Mouse (Mus musculus) neural tube, embryonic 14.5 days (tissue): Measurements from ENCODE around the gene R3hdml. TPM values are rescaled to one million over a fixed set of nuclear protein-coding genes. Genes with fewer than 3 reads are reported as not detected.
A peak's percentile ranks its signal among the peaks of the same experiment; 100 is the strongest.

Experiments used
- ATAC-seq: fragments of 200-750 bp; cut with Nextera tagmentation; 2 replicates; pipeline ENCODE4 v1.8.0; 2017; ENCODE audit warnings: low read depth, mild to moderate bottlenecking, moderate TSS enrichment, moderate library complexity
- H3K27ac ChIP-seq: fragments of 300-500 bp; sonication (generic); 2 replicates; pipeline ENCODE4 v1.5.1; 2014; ENCODE audit warnings: low read depth, mild to moderate bottlenecking, control low read depth, low read length, moderate library complexity, mixed read lengths
- H3K27me3 ChIP-seq: fragments of 300-500 bp; sonication (generic); 2 replicates; pipeline ENCODE4 v1.6.1; 2014; ENCODE audit warnings: low read length; ENCODE audit not compliant: control insufficient read depth, insufficient read depth
- H3K36me3 ChIP-seq: fragments of 300-500 bp; sonication (generic); 2 replicates; pipeline ENCODE4 v1.6.1; 2014; ENCODE audit warnings: low read length, mixed read lengths; ENCODE audit not compliant: control insufficient read depth, insufficient read depth
- H3K4me1 ChIP-seq: fragments of 300-500 bp; sonication (generic); 2 replicates; pipeline ENCODE4 v1.6.1; 2014; ENCODE audit warnings: low read length; ENCODE audit not compliant: control insufficient read depth, insufficient read depth
- H3K4me2 ChIP-seq: fragments of 300-500 bp; sonication (generic); 2 replicates; pipeline ENCODE4 v1.6.1; 2014; ENCODE audit warnings: mild to moderate bottlenecking, low read depth, low read length, control low read depth
- H3K4me3 ChIP-seq: fragments of 300-500 bp; sonication (generic); 2 replicates; pipeline ENCODE4 v1.5.1; 2014; ENCODE audit warnings: low read depth, low read length, control low read depth, mixed read lengths
- H3K9ac ChIP-seq: fragments of 300-500 bp; sonication (generic); replicated peaks from 2 replicates; pipeline ENCODE4 v1.6.1; 2014; ENCODE audit warnings: low read depth, mild to moderate bottlenecking, control low read depth, low read length, mixed read lengths
- H3K9me3 ChIP-seq: fragments of 300-500 bp; sonication (generic); 2 replicates; pipeline ENCODE4 v1.6.1; 2016; ENCODE audit warnings: low read length; ENCODE audit not compliant: control insufficient read depth
- WGBS: fragments of 180-500 bp; shearing (Covaris S2); extraction: QIAGEN DNeasy Blood & Tissue Kit; methylation state at CpG from one replicate; pipeline ENCODE4 v1.1.7; 2014; 5-methylcytosine and 5-hydroxymethylcytosine counted together
- polyA plus RNA-seq: library from polyadenylated mRNA; unstranded; fragments of >200 nt; fragmentation: Nextera tagmentation; extraction: Ambion mirVana; gene quantifications from 2 replicates; pipeline ENCODE4 v1.2.1, GENCODE M21; 2014

The R3hdml gene
- polyA plus RNA-seq, 1 experiment from 2014 or later, result 0.19 TPM

DNA sequence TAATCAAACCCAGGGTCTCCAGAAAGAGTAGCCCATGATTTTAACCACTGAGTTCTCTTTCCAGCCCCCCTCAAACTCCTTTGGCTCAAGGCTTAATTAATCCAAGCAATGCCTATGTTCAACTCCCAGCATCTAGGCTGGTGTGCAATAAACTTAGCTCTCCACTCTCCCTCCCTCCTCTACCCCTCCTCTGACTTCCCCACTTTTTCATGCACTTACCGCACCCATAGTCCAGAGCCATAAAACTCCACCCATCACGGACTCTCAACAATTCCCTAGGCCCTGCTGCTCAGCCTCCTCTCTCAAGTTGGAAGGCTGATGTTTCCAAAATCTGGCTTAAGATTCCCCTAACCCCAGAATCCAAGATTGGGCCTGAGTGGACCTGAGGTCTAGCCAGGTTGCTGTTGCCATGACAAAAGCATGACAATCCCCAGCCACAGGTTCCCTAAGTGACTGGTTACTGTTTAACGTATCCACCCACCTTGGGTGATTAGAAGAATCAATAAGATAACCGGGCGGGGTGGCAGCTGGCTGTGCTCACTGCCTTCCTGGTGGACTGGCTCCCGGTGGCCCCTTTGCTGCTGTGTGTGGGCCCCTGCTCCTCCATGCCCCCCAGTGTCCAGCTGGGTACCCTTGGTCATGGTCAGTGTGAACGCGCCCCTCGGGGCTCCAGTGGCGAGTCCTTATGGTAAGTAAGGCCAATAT lies 14.3 kb downstream of the R3hdml start, which contains the start of gene Hnf4a:
Gene Hnf4a, plus strand, starts transcription at position 509 of the 705 bp plus-strand sequence.
- Histone ChIP-seq H3K36me3 (no peaks in the 10 kb centered on the region), H3K4me2 (no peak within 1 kb of the TSS), H3K9me3 (no peaks in the 10 kb centered on the region), H3K4me3 (no peak within 1 kb of the TSS), H3K27me3 (no peaks in the 10 kb centered on the region), H3K4me1 (no peaks in the 10 kb centered on the region), H3K9ac (no peak within 1 kb of the TSS), H3K27ac (no peak within 1 kb of the TSS)
- 75% methylated on average over 10 of the region's 10 CpGs for WGBS
- no peak for ATAC-seq

DNA sequence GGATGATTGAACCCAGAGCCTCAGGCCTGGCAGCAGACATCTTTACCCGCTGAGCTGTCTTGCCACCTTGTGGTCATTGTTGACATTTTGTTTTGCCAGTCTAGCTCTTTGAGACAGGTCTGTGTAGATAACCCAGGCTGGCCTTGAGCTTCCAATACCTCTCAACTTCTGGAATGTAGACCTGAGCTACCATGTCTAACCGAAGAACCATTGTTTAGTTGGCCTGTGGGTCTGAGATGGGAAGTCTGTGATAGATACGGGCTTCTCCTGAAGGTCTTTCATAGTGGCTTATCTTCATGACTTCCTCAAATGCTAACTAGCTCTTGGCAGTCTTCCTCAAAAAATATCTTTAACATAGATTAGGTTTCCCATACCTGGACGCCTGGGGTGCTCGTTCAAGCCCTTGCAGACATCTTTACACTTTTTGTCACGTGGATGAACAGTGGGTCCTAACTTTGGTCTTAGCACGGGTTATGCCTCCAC lies 33.7 kb downstream of the R3hdml start:
- no peak overlapping the region for H3K9ac ChIP-seq
- WGBS, result 89% methylated on average over 7 of the region's 7 CpGs
- no peaks in the 10 kb centered on the region for H3K4me1 ChIP-seq
- no peak for ATAC-seq
- H3K4me3 ChIP-seq, result no peak overlapping the region
- H3K4me2 ChIP-seq, result no peak overlapping the region
- H3K27me3 ChIP-seq, result no peaks in the 10 kb centered on the region
- H3K27ac ChIP-seq, result no peak overlapping the region
- no peaks in the 10 kb centered on the region for H3K9me3 ChIP-seq
- no peaks in the 10 kb centered on the region for H3K36me3 ChIP-seq

GRCm38 (mm10) chr2:163527497-163527896 lies 35.4 kb downstream of the R3hdml start:
- H3K4me2 ChIP-seq, result no peak overlapping the region
- no peaks in the 10 kb centered on the region for H3K36me3 ChIP-seq
- H3K27ac ChIP-seq, result no peak overlapping the region
- H3K9me3 ChIP-seq, result no peaks in the 10 kb centered on the region
- H3K4me1 ChIP-seq, result no peaks in the 10 kb centered on the region
- H3K4me3 ChIP-seq, result no peak overlapping the region
- 88% methylated on average over 2 of the region's 2 CpGs for WGBS
- no peaks in the 10 kb centered on the region for H3K27me3 ChIP-seq
- no peak for ATAC-seq
- H3K9ac ChIP-seq, result no peak overlapping the region

DNA sequence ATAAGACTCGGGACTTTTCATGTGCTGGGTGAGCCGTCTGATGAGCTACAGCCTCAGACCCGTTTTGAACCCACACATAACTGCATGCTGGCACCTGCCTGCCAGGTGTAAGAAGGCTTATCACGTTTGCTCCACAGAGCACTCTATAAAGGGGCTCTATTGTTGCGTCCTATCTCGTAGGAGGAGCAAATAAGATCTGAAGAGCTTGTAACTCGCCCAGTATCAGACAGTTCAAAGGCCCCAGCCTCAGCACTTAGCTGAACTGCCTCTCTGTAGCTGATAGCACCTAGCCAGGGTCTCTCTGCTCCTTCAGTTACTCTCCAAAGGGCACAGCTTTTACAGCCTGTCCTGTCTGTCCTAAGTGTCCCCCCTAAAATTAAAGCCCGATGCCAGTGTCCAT lies 38.3 kb downstream of the R3hdml start:
- no peaks in the 10 kb centered on the region for H3K4me1 ChIP-seq
- H3K27me3 ChIP-seq, result no peaks in the 10 kb centered on the region
- no peak for ATAC-seq
- WGBS, result 54% methylated on average over 8 of the region's 8 CpGs
- no peaks in the 10 kb centered on the region for H3K9me3 ChIP-seq
- H3K9ac ChIP-seq, result no peak overlapping the region
- H3K36me3 ChIP-seq, result no peaks in the 10 kb centered on the region
- no peak overlapping the region for H3K4me3 ChIP-seq
- H3K27ac ChIP-seq, result no peak overlapping the region
- no peak overlapping the region for H3K4me2 ChIP-seq

DNA sequence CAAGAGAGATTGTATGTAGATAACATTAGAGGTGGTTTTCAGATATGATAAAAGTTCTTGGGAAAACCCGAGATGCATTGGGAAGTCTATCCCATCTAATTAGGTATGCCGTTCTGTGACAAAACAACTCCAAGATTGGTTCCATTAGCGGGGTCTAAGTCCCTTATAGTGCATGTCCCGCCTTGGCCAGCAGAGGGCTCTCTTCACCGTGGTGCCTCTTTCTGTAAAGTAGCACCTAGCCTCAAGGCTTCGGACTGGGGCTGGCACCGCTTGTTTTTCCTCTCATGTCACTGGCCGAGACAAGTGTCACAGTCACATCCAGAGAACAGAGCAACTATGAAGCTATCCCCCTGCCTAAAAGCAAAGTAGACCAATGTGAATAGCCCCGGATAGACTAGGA lies 39.8 kb downstream of the R3hdml start:
- Histone ChIP-seq H3K4me1 (no peaks in the 10 kb centered on the region), H3K4me3 (no peak overlapping the region), H3K9me3 (no peaks in the 10 kb centered on the region), H3K27ac (no peak overlapping the region), H3K27me3 (no peaks in the 10 kb centered on the region), H3K36me3 (no peaks in the 10 kb centered on the region), H3K9ac (no peak overlapping the region), H3K4me2 (no peak overlapping the region)
- no peak for ATAC-seq
- 12% methylated on average over 9 of the region's 9 CpGs for WGBS

DNA sequence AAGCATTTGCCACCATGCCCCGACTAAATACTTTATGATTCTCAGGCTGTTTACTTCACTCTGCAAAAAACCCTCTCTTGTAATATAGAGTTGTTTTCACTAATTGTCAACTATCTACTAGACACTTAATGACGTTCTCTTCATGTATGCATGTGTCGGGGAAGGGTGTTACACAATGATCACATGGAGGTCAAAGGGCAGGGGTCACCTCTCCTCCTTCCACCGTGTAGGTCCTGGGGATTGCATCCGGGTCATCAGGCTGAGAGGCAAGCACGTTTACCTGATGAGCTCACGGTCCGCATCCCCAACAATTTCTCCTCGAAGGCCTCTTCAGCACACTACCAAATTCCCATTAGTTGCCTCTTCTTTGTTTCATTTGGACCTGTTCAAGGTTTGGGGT lies 41.1 kb downstream of the R3hdml start:
- Histone ChIP-seq H3K4me1 (no peaks in the 10 kb centered on the region), H3K9ac (no peak overlapping the region), H3K36me3 (no peaks in the 10 kb centered on the region), H3K4me2 (no peak overlapping the region), H3K27me3 (no peaks in the 10 kb centered on the region), H3K4me3 (no peak overlapping the region), H3K27ac (no peak overlapping the region), H3K9me3 (no peaks in the 10 kb centered on the region)
- 88% methylated on average over 9 of the region's 9 CpGs for WGBS
- ATAC-seq, result no peak

DNA sequence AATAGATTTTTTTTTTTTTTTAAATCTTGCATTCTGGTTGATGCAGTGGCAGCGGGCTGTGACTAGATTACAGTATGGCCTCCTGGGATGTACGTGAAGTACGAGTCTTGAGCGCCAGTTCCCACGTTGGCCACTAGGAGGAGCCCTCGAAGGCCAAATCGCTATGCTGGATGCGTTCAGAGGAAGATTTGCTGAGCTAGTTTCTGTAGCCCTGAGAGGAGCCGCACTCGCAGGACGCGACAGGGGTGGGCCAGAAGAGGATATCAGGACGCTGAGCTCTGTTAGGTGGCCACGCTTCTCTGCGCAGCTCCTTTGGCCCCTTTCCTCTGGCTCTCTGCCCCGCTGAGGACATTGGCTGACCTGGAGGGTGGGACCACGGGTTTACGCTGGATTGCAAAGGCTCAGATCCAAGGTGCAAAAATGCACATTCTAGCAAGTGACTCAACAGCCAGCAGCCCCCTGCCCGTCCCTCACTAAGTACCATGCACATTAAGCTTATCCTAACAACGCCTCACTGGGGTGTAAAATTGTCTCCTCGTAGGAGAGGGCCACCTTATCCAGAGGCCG lies 42.9 kb downstream of the R3hdml start:
- Histone ChIP-seq H3K36me3 (no peaks in the 10 kb centered on the region), H3K27ac (no peak overlapping the region), H3K4me2 (peak overlapping the region; percentile 62), H3K4me3 (peak overlapping the region; percentile 13; the same call in 1 of the 2 replicates), H3K27me3 (no peaks in the 10 kb centered on the region), H3K4me1 (no peaks in the 10 kb centered on the region), H3K9me3 (no peaks in the 10 kb centered on the region), H3K9ac (peak overlapping the region; percentile 57)
- peak; percentile 81; the same call in 1 of the 2 replicates for ATAC-seq
- 13% methylated on average over 22 of the region's 22 CpGs for WGBS

DNA sequence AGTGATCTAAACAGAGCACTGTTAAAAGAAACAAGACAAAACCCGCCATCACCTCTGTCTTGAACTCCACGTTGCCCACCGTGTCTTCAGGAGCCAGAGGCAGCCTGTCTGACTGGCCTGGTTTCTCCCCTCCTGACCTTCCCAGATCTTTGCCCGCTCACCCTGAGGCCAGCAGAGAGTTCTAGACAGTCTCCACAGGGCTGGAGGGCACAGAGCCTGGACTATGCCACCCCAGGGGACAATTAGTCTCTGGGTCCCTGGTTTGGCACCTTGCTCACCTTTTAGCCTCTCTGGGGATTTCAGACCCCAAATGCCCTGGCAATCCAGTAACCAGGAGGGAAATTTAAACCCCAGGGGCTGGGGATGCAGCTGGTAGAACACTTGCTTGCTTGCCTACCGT lies 45.3 kb downstream of the R3hdml start:
- H3K27ac ChIP-seq, result no peak overlapping the region
- no peak overlapping the region for H3K4me2 ChIP-seq
- H3K9me3 ChIP-seq, result no peaks in the 10 kb centered on the region
- no peaks in the 10 kb centered on the region for H3K4me1 ChIP-seq
- H3K36me3 ChIP-seq, result no peaks in the 10 kb centered on the region
- H3K27me3 ChIP-seq, result no peaks in the 10 kb centered on the region
- no peak overlapping the region for H3K4me3 ChIP-seq
- no peak for ATAC-seq
- no peak overlapping the region for H3K9ac ChIP-seq
- 78% methylated on average over 5 of the region's 5 CpGs for WGBS

DNA sequence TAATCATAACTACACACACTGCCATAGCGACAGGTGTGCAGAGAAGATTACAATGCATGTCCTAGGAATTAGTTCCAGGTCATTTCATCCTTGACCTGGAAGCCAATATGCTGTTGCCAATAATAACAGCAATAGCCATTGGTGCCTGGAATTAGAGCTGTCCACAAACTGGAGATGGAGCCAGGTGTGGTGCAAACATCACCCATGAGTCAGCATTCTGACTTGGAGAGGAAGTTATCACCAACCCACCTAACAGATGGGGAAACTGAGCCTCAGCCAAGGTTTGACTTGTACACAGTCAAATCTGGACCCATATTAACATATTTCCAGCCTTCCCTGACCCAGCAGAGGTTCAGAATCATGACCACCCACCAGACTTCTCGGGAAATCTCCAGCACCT lies 46.3 kb downstream of the R3hdml start:
- Histone ChIP-seq H3K27ac (no peak overlapping the region), H3K36me3 (no peaks in the 10 kb centered on the region), H3K9ac (no peak overlapping the region), H3K4me3 (no peak overlapping the region), H3K4me1 (no peaks in the 10 kb centered on the region), H3K27me3 (no peaks in the 10 kb centered on the region), H3K9me3 (no peaks in the 10 kb centered on the region), H3K4me2 (no peak overlapping the region)
- ATAC-seq, result no peak
- 84% methylated on average over 2 of the region's 2 CpGs for WGBS
